9 mouse cellular contexts compared by ENCODE assay signal in genomic region chr16:95615579-95615978, GRCm38 (mm10). TPM values are rescaled to one million over a fixed set of nuclear protein-coding genes. Genes with fewer than 3 reads are reported as not detected.
DNase-seq lines count a peak whose midpoint lies in the region; ATAC-seq and TF ChIP-seq lines count a peak whose summit lies in the region.
"Had no signal": no experiment of that assay in that cellular context is flagged by ENCODE, and none has a peak within 500 bp of the region (broad histone marks: within the 10 kb centered on the region; RNA-seq: fewer than 3 reads in every experiment).

No protein-coding gene starts in this region.

- peak; percentile 78 for TF ChIP-seq CTCF in intestine, postnatal 0 days (IDR thresholded peaks at IDR 0.05; ENCODE audit: low read depth)
- TF ChIP-seq CTCF in E14TG2a.4 (conservative IDR thresholded peaks at IDR 0.05; ENCODE audit: low read length) = peak; percentile 96
- TF ChIP-seq CTCF in embryonic fibroblast, embryonic 13.5 days (IDR thresholded peaks at IDR 0.05; ENCODE audit: borderline replicate concordance, insufficient read depth, low read length) = peak; percentile 76; the same call in 1 of the 2 replicates

- no peaks in the 10 kb centered on the region for H3K9me3 ChIP-seq in intestine, postnatal 0 days (ENCODE audit: control insufficient read depth)
- no peaks in the 10 kb centered on the region for H3K9me3 ChIP-seq in intestine, embryonic 16.5 days (ENCODE audit: control insufficient read depth, low read length)
- H3K9me3 ChIP-seq in E14TG2a.4 (ENCODE audit: low read length) = peaks cover 3% of the 10 kb centered on the region
- H3K9me3 ChIP-seq: heart, embryonic 13.5 days had no signal

- H3K27ac ChIP-seq in intestine, postnatal 0 days (ENCODE audit: low read depth, low read length) = no peak overlapping the region
- no peak overlapping the region for H3K27ac ChIP-seq in intestine, embryonic 16.5 days (ENCODE audit: low read length)
- H3K27ac ChIP-seq in embryonic fibroblast, embryonic 13.5 days (ENCODE audit: insufficient read depth, low read length) = no peak overlapping the region
- H3K27ac ChIP-seq: heart, embryonic 13.5 days had no signal

- no peaks in the 10 kb centered on the region for H3K27me3 ChIP-seq in intestine, postnatal 0 days (replicated peaks; ENCODE audit: control insufficient read depth, insufficient read depth, low read length)
- H3K27me3 ChIP-seq in intestine, embryonic 16.5 days (replicated peaks; ENCODE audit: control insufficient read depth, insufficient read depth, low read length) = no peaks in the 10 kb centered on the region
- peaks cover 34% of the 10 kb centered on the region for H3K27me3 ChIP-seq in E14TG2a.4 (ENCODE audit: insufficient read depth, low read length)

- no peak overlapping the region for H3K4me2 ChIP-seq in intestine, postnatal 0 days (replicated peaks; ENCODE audit: low read depth)
- H3K4me2 ChIP-seq in intestine, embryonic 16.5 days (ENCODE audit: low read depth, low read length) = no peak overlapping the region
- H3K4me2 ChIP-seq: heart, embryonic 13.5 days had no signal

- H3K36me3 ChIP-seq in intestine, postnatal 0 days (ENCODE audit: control insufficient read depth, insufficient read depth) = no peaks in the 10 kb centered on the region
- no peaks in the 10 kb centered on the region for H3K36me3 ChIP-seq in intestine, embryonic 16.5 days (ENCODE audit: control insufficient read depth, insufficient read depth, low read length)
- no peaks in the 10 kb centered on the region for H3K36me3 ChIP-seq in E14TG2a.4 (ENCODE audit: insufficient read depth, low read length)
- H3K36me3 ChIP-seq: heart, embryonic 13.5 days had no signal

- DNase-seq in adipocyte (ENCODE audit: low spot score) = peak; percentile 20
- DNase-seq in yolk sac, embryonic 10.5 days (ENCODE audit: low spot score) = no peak

- H3K4me3 ChIP-seq in intestine, postnatal 0 days (ENCODE audit: low read depth, low read length) = no peak overlapping the region
- H3K4me3 ChIP-seq in intestine, embryonic 16.5 days (ENCODE audit: low read length) = no peak overlapping the region
- no peak overlapping the region for H3K4me3 ChIP-seq in E14TG2a.4 (replicated peaks; ENCODE audit: low read length)
- H3K4me3 ChIP-seq in embryonic fibroblast, embryonic 13.5 days (ENCODE audit: insufficient read depth, low read length) = no peak overlapping the region
- H3K4me3 ChIP-seq: heart, embryonic 13.5 days had no signal

- H3K4me1 ChIP-seq in intestine, postnatal 0 days (replicated peaks; ENCODE audit: control insufficient read depth, insufficient read depth, low read length) = no peaks in the 10 kb centered on the region
- no peaks in the 10 kb centered on the region for H3K4me1 ChIP-seq in intestine, embryonic 16.5 days (ENCODE audit: control insufficient read depth, insufficient read depth, low read length)
- H3K4me1 ChIP-seq in E14TG2a.4 (replicated peaks; ENCODE audit: low read depth, low read length) = peaks cover 15% of the 10 kb centered on the region
- H3K4me1 ChIP-seq in embryonic fibroblast, embryonic 13.5 days (ENCODE audit: control insufficient read depth, insufficient read depth, low read length) = peaks cover 12% of the 10 kb centered on the region
- H3K4me1 ChIP-seq: heart, embryonic 13.5 days had no signal

- TF ChIP-seq POLR2A in embryonic fibroblast, embryonic 13.5 days (IDR thresholded peaks at IDR 0.05; ENCODE audit: low read depth, low read length) = no peak

- ATAC-seq in intestine, postnatal 0 days = no peak
- no peak for ATAC-seq in intestine, embryonic 16.5 days
- 0 out of 2 replicates have a peak, but pooled peaks have one; percentile 62 for ATAC-seq in megakaryocyte-erythroid progenitor cell, adult 5-6 weeks (replicated peaks; ENCODE audit: low FRiP score, low TSS enrichment, poor library complexity, severe bottlenecking)
- ATAC-seq in activated CD4-positive, CD25-positive, alpha-beta regulatory T cell, adult 4 months = no peak

- H3K9ac ChIP-seq in intestine, postnatal 0 days (ENCODE audit: low read depth, low read length) = no peak overlapping the region
- no peak overlapping the region for H3K9ac ChIP-seq in intestine, embryonic 16.5 days (ENCODE audit: low read depth, low read length)
- H3K9ac ChIP-seq: heart, embryonic 13.5 days had no signal

- WGBS in intestine, postnatal 0 days = 35% methylated on average over 6 of the region's 6 CpGs
- whole genome bisulfite sequencing in intestine, embryonic 16.5 days = 41% methylated on average over 6 of the region's 6 CpGs

RNA-seq across cellular contexts. Expression of gene Erg, which starts 29.2 kb away (rescaled TPM):
- polyA plus RNA-seq in intestine, postnatal 0 days (2015; fragmentation: Nextera tagmentation; extraction: Ambion mirVana) = 2.0 and 2.4 TPM in 2 replicates
- polyA plus RNA-seq in intestine, embryonic 16.5 days (2015; fragmentation: Nextera tagmentation; extraction: Ambion mirVana) = 3.7 and 3.8 TPM in 2 replicates
- polyA plus RNA-seq in embryonic fibroblast, embryonic 13.5 days (2011; ENCODE audit: insufficient read length, low read depth, missing spikeins) = 6.1 and 17.6 TPM in 2 replicates
- total RNA-seq in megakaryocyte-erythroid progenitor cell, adult 5-6 weeks (2014; fragmentation: Nextera tagmentation) = 6.8 and 13.7 TPM in 2 replicates
- total RNA-seq in megakaryocyte-erythroid progenitor cell, adult 5-6 weeks (2017) = 10.9 and 35.8 TPM in 2 replicates
- not detected for polyA plus RNA-seq in activated CD4-positive, CD25-positive, alpha-beta regulatory T cell, adult 4 months (2017; shearing (Covaris generic))
